Mouse (Mus musculus) heart, postnatal 0 days (tissue): ENCODE data around the gene Rab23. TPM values are rescaled to one million over a fixed set of nuclear protein-coding genes. Genes with fewer than 3 reads are reported as not detected.

ENCODE experiments used
- ATAC-seq: fragments of 200-750 bp; cut with Nextera tagmentation; 2 replicates; pipeline ENCODE4 v1.8.0; 2017; ENCODE audit warnings: low read depth, moderate number of reproducible peaks, moderate library complexity; ENCODE audit not compliant: insufficient read depth
- DNase-seq: peaks from one replicate; pipeline ENCODE4 v3.0.0-alpha.2; 2016; ENCODE audit warnings: low spot score
- H3K27ac ChIP-seq: fragments of 300-500 bp; sonication (generic); 2 replicates; pipeline ENCODE4 v1.5.1; 2014; ENCODE audit warnings: low read depth, mild to moderate bottlenecking
- H3K27me3 ChIP-seq: fragments of 300-500 bp; sonication (generic); 2 replicates; pipeline ENCODE4 v1.6.1; 2014; ENCODE audit warnings: low read length, mixed read lengths; ENCODE audit not compliant: control insufficient read depth, insufficient read depth
- H3K36me3 ChIP-seq: fragments of 300-500 bp; sonication (generic); replicated peaks from 2 replicates; pipeline ENCODE4 v1.6.1; 2014; ENCODE audit warnings: low read length, mixed read lengths; ENCODE audit not compliant: control insufficient read depth, insufficient read depth
- H3K4me1 ChIP-seq: fragments of 300-500 bp; sonication (generic); 2 replicates; pipeline ENCODE4 v1.6.1; 2014; ENCODE audit warnings: antibody characterized with exemption; ENCODE audit not compliant: control insufficient read depth, insufficient read depth
- H3K4me2 ChIP-seq: fragments of 300-500 bp; sonication (generic); 2 replicates; pipeline ENCODE4 v1.6.1; 2014; ENCODE audit warnings: low read depth, mild to moderate bottlenecking, low read length, moderate library complexity
- H3K4me3 ChIP-seq: fragments of 300-500 bp; sonication (generic); 2 replicates; pipeline ENCODE4 v1.5.1; 2014; ENCODE audit warnings: low read depth, low read length
- H3K9ac ChIP-seq: fragments of 300-500 bp; sonication (generic); replicated peaks from 2 replicates; pipeline ENCODE4 v1.6.1; 2014; ENCODE audit warnings: low read depth, low read length, mixed read lengths
- H3K9me3 ChIP-seq: fragments of 300-500 bp; sonication (generic); replicated peaks from 2 replicates; pipeline ENCODE4 v1.6.1; 2016; ENCODE audit warnings: low read length; ENCODE audit not compliant: control insufficient read depth
- CTCF ChIP-seq: IDR thresholded peaks from 2 replicates; pipeline ENCODE4 v1.5.1; 2016; ENCODE audit warnings: antibody characterized with exemption, control low read depth, low read depth
- EP300 ChIP-seq: IDR thresholded peaks from 2 replicates; pipeline ENCODE4 v1.6.1; 2016; ENCODE audit warnings: antibody characterized with exemption, low read depth
- WGBS: fragments of 180-500 bp; shearing (Covaris S2); extraction: QIAGEN DNeasy Blood & Tissue Kit; methylation state at CpG from one replicate; pipeline ENCODE4 v1.1.7; 2014; 5-methylcytosine and 5-hydroxymethylcytosine counted together
- polyA plus RNA-seq: library from polyadenylated mRNA; unstranded; fragments of >200 nt; fragmentation: Nextera tagmentation; extraction: Ambion mirVana; gene quantifications from 2 replicates; pipeline ENCODE4 v1.2.1, GENCODE M21; 2015
- total RNA-seq: library from RNA; depleted of rRNA; stranded (reverse); fragments of >200 nt; gene quantifications from 2 replicates; pipeline ENCODE4 v1.2.3, GENCODE M21; 2014; ENCODE audit warnings: low replicate concordance

Gene Rab23
- total and polyA plus RNA-seq, 2 experiments from 2014 or later, result 1.0 to 9.0 TPM

GRCm38 (mm10) chr1:33689446-33690086 is 30.1 kb upstream of the Rab23 start:
- ATAC-seq, result no peak
- Histone ChIP-seq H3K36me3 (no peaks in the 10 kb centered on the region), H3K4me3 (no peak overlapping the region), H3K4me1 (no peaks in the 10 kb centered on the region), H3K4me2 (no peak overlapping the region), H3K27ac (no peak overlapping the region; the same call in 1 of the 2 replicates), H3K9me3 (no peaks in the 10 kb centered on the region), H3K9ac (no peak overlapping the region), H3K27me3 (no peaks in the 10 kb centered on the region)
- no peak for TF ChIP-seq EP300
- no peak for TF ChIP-seq CTCF
- 74% methylated on average over 8 of the region's 8 CpGs for WGBS
- no peak for DNase-seq

GRCm38 (mm10) chr1:33690087-33690448 is 29.6 kb upstream of the Rab23 start:
- Histone ChIP-seq H3K27ac (no peak overlapping the region), H3K9ac (no peak overlapping the region), H3K36me3 (no peaks in the 10 kb centered on the region), H3K9me3 (no peaks in the 10 kb centered on the region), H3K4me2 (no peak overlapping the region), H3K27me3 (no peaks in the 10 kb centered on the region), H3K4me3 (no peak overlapping the region), H3K4me1 (no peaks in the 10 kb centered on the region)
- DNase-seq, result no peak
- no peak for ATAC-seq
- TF ChIP-seq EP300, result no peak
- TF ChIP-seq CTCF, result no peak
- WGBS, result 49% methylated on average over 4 of the region's 4 CpGs

- Histone ChIP-seq H3K4me1 (no peaks in the 10 kb centered on the region), H3K9ac (no peak overlapping the region), H3K27ac (no peak overlapping the region), H3K9me3 (no peaks in the 10 kb centered on the region), H3K4me2 (no peak overlapping the region), H3K4me3 (no peak overlapping the region), H3K27me3 (no peaks in the 10 kb centered on the region), H3K36me3 (no peaks in the 10 kb centered on the region)
- DNase-seq (no peak), ATAC-seq (no peak)
- no peak for TF ChIP-seq EP300
- no peak for TF ChIP-seq CTCF
- WGBS, result 67% methylated on average over 3 of the region's 3 CpGs
Measured at GRCm38 (mm10) chr1:33693893-33694292, 25.8 kb upstream of the Rab23 start.

- Histone ChIP-seq H3K4me1 (no peaks in the 10 kb centered on the region), H3K4me3 (no peak overlapping the region), H3K36me3 (no peaks in the 10 kb centered on the region), H3K27me3 (no peaks in the 10 kb centered on the region), H3K4me2 (no peak overlapping the region), H3K9me3 (no peaks in the 10 kb centered on the region), H3K9ac (no peak overlapping the region), H3K27ac (no peak overlapping the region)
- ATAC-seq, result no peak
- TF ChIP-seq CTCF, result no peak
- no peak for TF ChIP-seq EP300
- 61% methylated on average over 2 of the region's 2 CpGs for WGBS
- no peak for DNase-seq
Measured at GRCm38 (mm10) chr1:33696016-33696415, 23.7 kb upstream of the Rab23 start.

- ATAC-seq (no peak), DNase-seq (no peak)
- H3K27me3 ChIP-seq, result no peaks in the 10 kb centered on the region
- no peak overlapping the region for H3K27ac ChIP-seq
- WGBS, result 76% methylated on average over 3 of the region's 3 CpGs
- H3K36me3 ChIP-seq, result no peaks in the 10 kb centered on the region
- H3K9ac ChIP-seq, result no peak overlapping the region
- TF ChIP-seq CTCF, result no peak
- no peak for TF ChIP-seq EP300
- H3K4me3 ChIP-seq, result no peak overlapping the region
- H3K9me3 ChIP-seq, result no peaks in the 10 kb centered on the region
- H3K4me1 ChIP-seq, result no peaks in the 10 kb centered on the region
- H3K4me2 ChIP-seq, result no peak overlapping the region
Measured at GRCm38 (mm10) chr1:33701244-33701643, 18.4 kb upstream of the Rab23 start.

GRCm38 (mm10) chr1:33709615-33710014 is 10.1 kb upstream of the Rab23 start:
- TF ChIP-seq CTCF (no peak), EP300 (no peak)
- no peak overlapping the region for H3K9ac ChIP-seq
- ATAC-seq, result no peak
- DNase-seq, result no peak
- no peaks in the 10 kb centered on the region for H3K27me3 ChIP-seq
- no peaks in the 10 kb centered on the region for H3K4me1 ChIP-seq
- WGBS, result 49% methylated on average over 2 of the region's 2 CpGs
- no peak overlapping the region for H3K27ac ChIP-seq
- H3K36me3 ChIP-seq, result no peaks in the 10 kb centered on the region
- H3K9me3 ChIP-seq, result no peaks in the 10 kb centered on the region
- H3K4me3 ChIP-seq, result no peak overlapping the region
- no peak overlapping the region for H3K4me2 ChIP-seq
